ENCODE assay signal across 8 mouse cellular contexts in the genomic region with DNA sequence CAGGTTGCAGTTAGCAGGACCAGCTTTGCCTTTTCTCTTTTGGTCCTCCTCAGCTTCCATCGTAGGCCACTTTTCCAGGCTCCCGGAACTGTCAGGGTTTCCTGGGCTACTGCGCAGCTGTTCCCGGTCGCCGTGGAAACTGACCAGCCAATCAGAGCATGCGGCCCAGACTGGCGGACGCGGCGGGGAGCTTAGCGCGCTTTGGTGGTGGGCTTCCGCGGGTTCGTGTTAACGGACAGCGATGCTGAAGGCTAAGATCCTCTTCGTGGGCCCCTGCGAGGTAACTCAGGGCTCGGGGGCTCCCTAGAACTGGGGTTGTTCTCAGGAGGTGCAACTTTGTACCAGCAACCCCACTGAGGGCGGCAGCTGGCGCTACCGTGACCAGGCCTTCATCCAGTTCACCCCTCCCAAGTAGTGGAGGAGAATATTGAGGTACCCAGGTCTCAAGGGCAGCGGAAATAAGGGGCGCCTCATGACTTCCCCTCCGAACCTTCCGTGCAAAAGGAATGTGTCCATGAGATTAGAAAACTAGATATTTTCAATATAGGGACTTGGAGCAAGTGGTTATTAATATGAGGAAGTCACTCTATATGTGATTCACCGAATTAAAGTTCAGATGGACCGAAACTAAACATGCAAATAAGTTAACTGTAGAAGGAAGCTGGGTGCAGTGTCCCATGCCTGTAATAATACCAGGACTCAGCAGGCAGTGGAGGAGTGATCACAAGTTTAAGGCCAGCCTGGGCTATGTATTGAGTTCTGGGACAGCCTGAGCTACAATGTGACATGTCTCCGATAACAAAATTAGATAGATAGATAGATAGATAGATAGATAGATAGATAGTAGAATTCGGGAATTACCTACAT. TPM values are rescaled to one million over a fixed set of nuclear protein-coding genes. Genes with fewer than 3 reads are reported as not detected.
DNase-seq lines count a peak whose midpoint lies in the region; ATAC-seq lines count a peak whose summit lies in the region.

Gene Ift22 (plus strand): TSS at position 160 of the 867 bp plus-strand sequence.

- H3K4me1 ChIP-seq in hindbrain, embryonic 14.5 days (replicated peaks; ENCODE audit: control insufficient read depth, insufficient read depth, low read length): peaks cover 9% of the 10 kb centered on the region; the same call in 1 of the 2 replicates

- 9% methylated on average over 32 of the region's 32 CpGs for WGBS in hindbrain, embryonic 14.5 days

- H3K9ac ChIP-seq in hindbrain, embryonic 14.5 days: peak within 1 kb of the TSS; percentile 81

- peaks cover 27% of the 10 kb centered on the region for H3K36me3 ChIP-seq in hindbrain, embryonic 14.5 days (replicated peaks; ENCODE audit: control insufficient read depth, insufficient read depth)

- H3K9me3 ChIP-seq in hindbrain, embryonic 14.5 days (ENCODE audit: control insufficient read depth, low read length): no peaks in the 10 kb centered on the region

- peak within 1 kb of the TSS; percentile 51; the same call in 1 of the 2 replicates for H3K27ac ChIP-seq in hindbrain, embryonic 14.5 days

- peak within 1 kb of the TSS; percentile 77 for H3K4me3 ChIP-seq in hindbrain, embryonic 14.5 days (replicated peaks; ENCODE audit: low read length)

- H3K27me3 ChIP-seq in hindbrain, embryonic 14.5 days (ENCODE audit: control insufficient read depth, insufficient read depth, low read length): no peaks in the 10 kb centered on the region

- peak; percentile 92 for DNase-seq in MN1 (ENCODE audit: low spot score)
- DNase-seq in cerebellum, adult 9-10 months: peak; percentile 94
- peak; percentile 90 to 94 for DNase-seq in frontal cortex, postnatal 25 days (ENCODE audit: low spot score in 2 of 2)
- peak; percentile 95 for DNase-seq in hindbrain, embryonic 14.5 days (ENCODE audit: low spot score)
- DNase-seq in layer of hippocampus, postnatal 36 days: peak; percentile 91 to 92
- DNase-seq in lung, postnatal 36 days: peak; percentile 96
- DNase-seq in retina, postnatal 1 day: peak; percentile 97
- DNase-seq in urinary bladder, adult 18-20 months (ENCODE audit: low spot score in 2 of 2): peak; percentile 84 to 93

- peak; percentile 95 for ATAC-seq in hindbrain, embryonic 14.5 days (ENCODE audit: low FRiP score)

- peak within 1 kb of the TSS; percentile 52 for H3K4me2 ChIP-seq in hindbrain, embryonic 14.5 days (replicated peaks)

RNA-seq across cellular contexts. Expression of gene Ift22, which starts in this region (rescaled TPM):
- 118 and 133 TPM in 2 replicates for polyA plus RNA-seq in hindbrain, embryonic 14.5 days (2014; fragmentation: Nextera tagmentation; extraction: Ambion mirVana)
- total RNA-seq in layer of hippocampus, postnatal 36 days (2021): 10 to 100 TPM; 87.2 to 94.7 TPM

Comparison
In these comparisons a context has a peak if more than half of its experiments do, and no peak if none do; other contexts are left out.
1. Peak in every context shown above with its lines: DNase-seq, ATAC-seq, H3K4me3 ChIP-seq and H3K27ac ChIP-seq.